Mouse (Mus musculus): ENCODE measurements around the gene Aqp7. TPM values are rescaled to one million over a fixed set of nuclear protein-coding genes. Genes with fewer than 3 reads are reported as not detected.
A peak's percentile ranks its signal among the peaks of the same experiment; 100 is the strongest.

Gene Aqp7
- 0.16 TPM in 1 of 2 replicates, not detected in the other for polyA plus RNA-seq (2014; fragmentation: Nextera tagmentation; extraction: Ambion mirVana)

GRCm38 (mm10) chr4:41047524-41048271 lies at the start of gene Aqp7:
Gene Aqp7 (minus strand): TSS chr4:41048139.
- Histone ChIP-seq H3K9me3 (ENCODE audit: control insufficient read depth, low read length) (no peaks in the 10 kb centered on the region), H3K36me3 (ENCODE audit: control insufficient read depth, insufficient read depth, low read length) (no peaks in the 10 kb centered on the region), H3K4me3 (replicated peaks; ENCODE audit: low read depth, low read length) (no peak within 1 kb of the TSS), H3K4me2 (ENCODE audit: low read length) (no peak within 1 kb of the TSS), H3K27ac (replicated peaks; ENCODE audit: low read depth, low read length) (no peak within 1 kb of the TSS), H3K4me1 (ENCODE audit: control insufficient read depth, insufficient read depth, low read length) (no peaks in the 10 kb centered on the region), H3K27me3 (ENCODE audit: control insufficient read depth, insufficient read depth, low read length) (no peaks in the 10 kb centered on the region), H3K9ac (replicated peaks; ENCODE audit: low read length) (no peak within 1 kb of the TSS)
- 40% methylated on average over 9 of the region's 9 CpGs for WGBS
- ATAC-seq (ENCODE audit: low FRiP score, low TSS enrichment) (no peak), DNase-seq (no peak)

- H3K9me3 ChIP-seq (ENCODE audit: control insufficient read depth, low read length) = no peaks in the 10 kb centered on the region
- H3K9ac ChIP-seq (replicated peaks; ENCODE audit: low read length) = 0 out of 2 replicates have a peak overlapping the region, but pooled peaks have one; percentile 60
- WGBS = 39% methylated on average over 13 of the region's 13 CpGs
- peak overlapping the region; percentile 91; the same call in 1 of the 2 replicates for H3K4me2 ChIP-seq (ENCODE audit: low read length)
- peaks cover 20% of the 10 kb centered on the region for H3K27me3 ChIP-seq (ENCODE audit: control insufficient read depth, insufficient read depth, low read length)
- H3K36me3 ChIP-seq (ENCODE audit: control insufficient read depth, insufficient read depth, low read length) = no peaks in the 10 kb centered on the region
- ATAC-seq (ENCODE audit: low FRiP score, low TSS enrichment) (no peak), DNase-seq (no peak)
- H3K4me3 ChIP-seq (replicated peaks; ENCODE audit: low read depth, low read length) = no peak overlapping the region
- peaks cover 8% of the 10 kb centered on the region; the same call in 1 of the 2 replicates for H3K4me1 ChIP-seq (ENCODE audit: control insufficient read depth, insufficient read depth, low read length)
- H3K27ac ChIP-seq (replicated peaks; ENCODE audit: low read depth, low read length) = no peak overlapping the region
Observed at GRCm38 (mm10) chr4:41097381-41097780, 49.4 kb upstream of the Aqp7 start.

- Histone ChIP-seq H3K4me1 (ENCODE audit: control insufficient read depth, insufficient read depth, low read length) (peaks cover 8% of the 10 kb centered on the region; the same call in 1 of the 2 replicates), H3K9ac (replicated peaks; ENCODE audit: low read length) (no peak overlapping the region), H3K4me3 (replicated peaks; ENCODE audit: low read depth, low read length) (no peak overlapping the region), H3K9me3 (ENCODE audit: control insufficient read depth, low read length) (no peaks in the 10 kb centered on the region), H3K27ac (replicated peaks; ENCODE audit: low read depth, low read length) (no peak overlapping the region), H3K36me3 (ENCODE audit: control insufficient read depth, insufficient read depth, low read length) (no peaks in the 10 kb centered on the region), H3K4me2 (ENCODE audit: low read length) (no peak overlapping the region), H3K27me3 (ENCODE audit: control insufficient read depth, insufficient read depth, low read length) (peaks cover 20% of the 10 kb centered on the region)
- ATAC-seq (ENCODE audit: low FRiP score, low TSS enrichment) (no peak), DNase-seq (no peak)
- 75% methylated on average over 5 of the region's 5 CpGs for WGBS
Observed at GRCm38 (mm10) chr4:41096794-41097193, 48.9 kb upstream of the Aqp7 start.

DNA sequence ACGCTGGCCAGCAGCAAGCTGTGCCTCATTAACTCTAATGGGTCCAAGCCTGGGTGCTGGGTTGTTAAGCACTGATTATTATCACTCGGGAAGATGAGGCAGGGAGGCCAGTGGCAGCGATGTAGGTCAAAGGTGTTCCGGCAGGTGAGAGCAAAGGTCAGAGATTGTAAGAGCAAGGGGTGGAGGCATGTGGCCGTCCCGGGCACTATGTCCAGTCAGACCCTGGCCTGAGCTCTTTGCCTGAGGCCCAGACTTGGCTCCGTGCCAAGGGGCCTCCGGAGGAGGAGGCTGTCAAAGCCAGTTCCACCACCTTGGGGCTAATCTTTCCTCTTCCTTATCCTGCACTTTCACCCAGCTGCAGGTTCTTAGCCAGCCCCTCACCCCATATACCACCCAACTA lies 48.2 kb upstream of the Aqp7 start:
- Histone ChIP-seq H3K4me3 (replicated peaks; ENCODE audit: low read depth, low read length) (no peak overlapping the region), H3K4me2 (ENCODE audit: low read length) (no peak overlapping the region), H3K27ac (replicated peaks; ENCODE audit: low read depth, low read length) (no peak overlapping the region), H3K9me3 (ENCODE audit: control insufficient read depth, low read length) (no peaks in the 10 kb centered on the region), H3K36me3 (ENCODE audit: control insufficient read depth, insufficient read depth, low read length) (no peaks in the 10 kb centered on the region), H3K27me3 (ENCODE audit: control insufficient read depth, insufficient read depth, low read length) (peaks cover 20% of the 10 kb centered on the region), H3K9ac (replicated peaks; ENCODE audit: low read length) (no peak overlapping the region), H3K4me1 (ENCODE audit: control insufficient read depth, insufficient read depth, low read length) (peaks cover 8% of the 10 kb centered on the region; the same call in 1 of the 2 replicates)
- ATAC-seq (ENCODE audit: low FRiP score, low TSS enrichment) = no peak
- 61% methylated on average over 8 of the region's 8 CpGs for WGBS
- DNase-seq = peak; percentile 18

- Histone ChIP-seq H3K9me3 (ENCODE audit: control insufficient read depth, low read length) (no peaks in the 10 kb centered on the region), H3K4me1 (ENCODE audit: control insufficient read depth, insufficient read depth, low read length) (peaks cover 8% of the 10 kb centered on the region; the same call in 1 of the 2 replicates), H3K27me3 (ENCODE audit: control insufficient read depth, insufficient read depth, low read length) (peaks cover 17% of the 10 kb centered on the region), H3K27ac (replicated peaks; ENCODE audit: low read depth, low read length) (no peak overlapping the region), H3K4me3 (replicated peaks; ENCODE audit: low read depth, low read length) (no peak overlapping the region), H3K9ac (replicated peaks; ENCODE audit: low read length) (no peak overlapping the region), H3K36me3 (ENCODE audit: control insufficient read depth, insufficient read depth, low read length) (no peaks in the 10 kb centered on the region), H3K4me2 (ENCODE audit: low read length) (no peak overlapping the region)
- peak; percentile 19 for DNase-seq
- no peak for ATAC-seq (ENCODE audit: low FRiP score, low TSS enrichment)
- WGBS = 69% methylated on average over 9 of the region's 9 CpGs
Observed at GRCm38 (mm10) chr4:41094361-41094760, 46.4 kb upstream of the Aqp7 start.

DNA sequence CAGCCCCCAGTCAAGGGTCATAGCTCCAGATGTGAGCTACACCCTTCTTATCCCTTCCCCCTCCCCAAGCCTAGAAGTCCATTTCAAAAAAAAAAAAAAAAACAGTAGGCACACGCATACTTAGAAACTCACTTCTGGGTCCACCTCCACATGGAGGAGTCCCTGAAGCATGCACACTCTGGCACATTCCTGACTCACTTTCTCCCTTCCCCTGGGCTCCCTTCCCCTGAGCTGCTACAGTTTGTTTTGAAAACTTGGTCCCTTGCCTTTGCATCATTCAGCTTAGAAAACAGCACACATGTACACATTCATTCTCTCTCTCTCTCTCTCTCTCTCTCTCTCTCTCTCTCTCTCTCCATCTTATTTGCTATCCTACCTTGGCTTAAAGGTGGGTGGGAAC lies 45.0 kb upstream of the Aqp7 start:
- Histone ChIP-seq H3K9ac (replicated peaks; ENCODE audit: low read length) (no peak overlapping the region), H3K9me3 (ENCODE audit: control insufficient read depth, low read length) (no peaks in the 10 kb centered on the region), H3K27ac (replicated peaks; ENCODE audit: low read depth, low read length) (no peak overlapping the region), H3K27me3 (ENCODE audit: control insufficient read depth, insufficient read depth, low read length) (peaks cover 17% of the 10 kb centered on the region), H3K36me3 (ENCODE audit: control insufficient read depth, insufficient read depth, low read length) (no peaks in the 10 kb centered on the region), H3K4me3 (replicated peaks; ENCODE audit: low read depth, low read length) (no peak overlapping the region), H3K4me2 (ENCODE audit: low read length) (no peak overlapping the region), H3K4me1 (ENCODE audit: control insufficient read depth, insufficient read depth, low read length) (no peaks in the 10 kb centered on the region)
- DNase-seq (no peak), ATAC-seq (ENCODE audit: low FRiP score, low TSS enrichment) (no peak)
- WGBS = 89% methylated on average over 1 of the region's 1 CpGs

DNA sequence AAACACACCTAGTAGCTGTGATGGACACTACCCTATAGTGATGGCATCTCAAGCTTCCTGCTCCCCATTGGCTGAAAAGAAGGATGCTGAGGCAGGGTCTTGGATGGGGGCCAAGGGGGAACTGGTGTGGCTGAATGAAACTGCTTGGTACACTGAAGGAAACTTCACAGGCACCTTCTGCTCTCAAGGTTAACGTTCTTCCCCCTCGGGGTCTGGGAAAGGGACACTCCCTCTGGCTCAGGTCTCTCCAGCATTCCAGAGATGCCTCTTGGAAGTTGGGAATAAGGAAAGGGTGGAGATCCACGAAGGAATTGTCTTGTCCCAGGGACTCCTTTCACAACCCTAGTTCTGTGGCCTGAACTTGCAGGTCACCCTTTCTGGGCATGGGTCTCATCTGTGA lies 43.5 kb upstream of the Aqp7 start:
- no peak for ATAC-seq (ENCODE audit: low FRiP score, low TSS enrichment)
- 66% methylated on average over 3 of the region's 3 CpGs for WGBS
- no peak overlapping the region for H3K9ac ChIP-seq (replicated peaks; ENCODE audit: low read length)

DNA sequence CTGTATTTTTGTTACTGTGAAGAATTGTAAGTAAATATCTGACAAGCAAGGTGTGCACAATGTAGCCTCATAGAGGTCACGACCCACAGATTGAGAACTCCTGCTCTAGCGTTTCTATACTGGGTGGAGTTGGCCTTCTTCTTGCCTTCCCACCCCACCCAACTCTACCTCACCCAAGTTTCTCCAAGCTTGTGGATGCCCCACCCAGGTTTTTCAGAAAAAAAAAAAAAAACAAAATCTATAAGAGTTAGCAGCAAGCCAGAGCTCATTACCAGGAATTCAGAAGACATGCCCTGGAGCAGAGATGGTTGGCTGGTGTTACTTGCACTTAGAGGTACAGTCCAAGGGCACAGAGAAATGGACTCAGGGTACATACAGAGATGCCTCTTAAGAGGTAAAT lies 41.8 kb upstream of the Aqp7 start:
- no peak for DNase-seq
- no peak for ATAC-seq (ENCODE audit: low FRiP score, low TSS enrichment)
- H3K4me1 ChIP-seq (ENCODE audit: control insufficient read depth, insufficient read depth, low read length) = no peaks in the 10 kb centered on the region
- no peaks in the 10 kb centered on the region for H3K9me3 ChIP-seq (ENCODE audit: control insufficient read depth, low read length)
- H3K27ac ChIP-seq (replicated peaks; ENCODE audit: low read depth, low read length) = no peak overlapping the region
- H3K27me3 ChIP-seq (ENCODE audit: control insufficient read depth, insufficient read depth, low read length) = no peaks in the 10 kb centered on the region
- H3K4me2 ChIP-seq (ENCODE audit: low read length) = no peak overlapping the region
- no peaks in the 10 kb centered on the region for H3K36me3 ChIP-seq (ENCODE audit: control insufficient read depth, insufficient read depth, low read length)
- no peak overlapping the region for H3K9ac ChIP-seq (replicated peaks; ENCODE audit: low read length)
- WGBS = 87% methylated on average over 2 of the region's 2 CpGs
- H3K4me3 ChIP-seq (replicated peaks; ENCODE audit: low read depth, low read length) = no peak overlapping the region

More for the DNA sequence above, 43.5 kb upstream of the Aqp7 start:
- Histone ChIP-seq H3K27ac (replicated peaks; ENCODE audit: low read depth, low read length) (no peak overlapping the region), H3K9me3 (ENCODE audit: control insufficient read depth, low read length) (no peaks in the 10 kb centered on the region), H3K27me3 (ENCODE audit: control insufficient read depth, insufficient read depth, low read length) (peaks cover 5% of the 10 kb centered on the region; the same call in 1 of the 2 replicates), H3K4me3 (replicated peaks; ENCODE audit: low read depth, low read length) (no peak overlapping the region), H3K4me1 (ENCODE audit: control insufficient read depth, insufficient read depth, low read length) (no peaks in the 10 kb centered on the region), H3K4me2 (ENCODE audit: low read length) (no peak overlapping the region), H3K36me3 (ENCODE audit: control insufficient read depth, insufficient read depth, low read length) (no peaks in the 10 kb centered on the region)
- no peak for DNase-seq

DNA sequence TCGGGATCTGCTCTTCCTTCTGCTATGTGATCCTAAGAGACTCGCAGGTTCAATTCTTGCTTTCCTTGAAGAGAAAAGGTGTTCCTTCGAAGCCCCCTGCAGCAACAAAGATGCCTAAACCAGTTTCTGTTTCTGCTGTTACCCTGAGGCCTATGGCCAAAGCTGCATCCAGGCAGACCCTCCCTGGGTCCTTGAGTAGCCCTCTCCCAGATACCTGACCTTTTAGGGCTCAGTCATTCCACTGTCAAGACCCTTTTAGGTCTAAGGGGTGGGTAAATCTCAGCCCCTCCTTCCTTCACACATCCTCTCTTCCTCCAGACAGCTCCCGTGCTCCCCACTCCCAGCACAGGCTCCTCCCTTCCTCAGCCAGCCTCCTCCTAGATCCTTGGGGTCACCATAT lies 41.2 kb upstream of the Aqp7 start:
- Histone ChIP-seq H3K27ac (replicated peaks; ENCODE audit: low read depth, low read length) (no peak overlapping the region), H3K4me1 (ENCODE audit: control insufficient read depth, insufficient read depth, low read length) (no peaks in the 10 kb centered on the region), H3K9ac (replicated peaks; ENCODE audit: low read length) (no peak overlapping the region), H3K27me3 (ENCODE audit: control insufficient read depth, insufficient read depth, low read length) (no peaks in the 10 kb centered on the region), H3K4me2 (ENCODE audit: low read length) (no peak overlapping the region), H3K4me3 (replicated peaks; ENCODE audit: low read depth, low read length) (no peak overlapping the region), H3K9me3 (ENCODE audit: control insufficient read depth, low read length) (no peaks in the 10 kb centered on the region), H3K36me3 (ENCODE audit: control insufficient read depth, insufficient read depth, low read length) (no peaks in the 10 kb centered on the region)
- WGBS = 82% methylated on average over 4 of the region's 4 CpGs
- no peak for DNase-seq
- ATAC-seq (ENCODE audit: low FRiP score, low TSS enrichment) = no peak

Measured in midbrain, embryonic 14.5 days (tissue).